Mouse (Mus musculus): ENCODE results near the gene U2surp. TPM values are rescaled to one million over a fixed set of nuclear protein-coding genes. Genes with fewer than 3 reads are reported as not detected.

The U2surp gene
- polyA plus RNA-seq (2012; rRNA removed) = 19.4 and 22.9 TPM in 2 replicates

- DNase-seq (ENCODE audit: low spot score) = peak; percentile 85
Measured at GRCm38 (mm10) chr9:95511472-95512330, at the start of gene U2surp. Gene U2surp (minus strand): TSS chr9:95511996.

- DNase-seq (ENCODE audit: low spot score) = no peak
Measured at GRCm38 (mm10) chr9:95559936-95560735, 48.3 kb upstream of the U2surp start.

- DNase-seq (ENCODE audit: low spot score) = no peak
Measured at GRCm38 (mm10) chr9:95559059-95559935, 47.5 kb upstream of the U2surp start, which contains the start of gene Paqr9. Gene Paqr9 (plus strand): TSS chr9:95559657.

GRCm38 (mm10) chr9:95558726-95559058, 46.9 kb upstream of the U2surp start:
- no peak for DNase-seq (ENCODE audit: low spot score)

GRCm38 (mm10) chr9:95557722-95558121, 45.9 kb upstream of the U2surp start:
- no peak for DNase-seq (ENCODE audit: low spot score)

GRCm38 (mm10) chr9:95556067-95556512, 44.3 kb upstream of the U2surp start:
- DNase-seq (ENCODE audit: low spot score) = no peak

- DNase-seq (ENCODE audit: low spot score) = no peak
Measured at GRCm38 (mm10) chr9:95555233-95555740, 43.5 kb upstream of the U2surp start.

- no peak for DNase-seq (ENCODE audit: low spot score)
Measured at GRCm38 (mm10) chr9:95554231-95555221, 42.7 kb upstream of the U2surp start.

- no peak for DNase-seq (ENCODE audit: low spot score)
Measured at GRCm38 (mm10) chr9:95552175-95552705, 40.4 kb upstream of the U2surp start.

GRCm38 (mm10) chr9:95550856-95551774, 39.3 kb upstream of the U2surp start:
- DNase-seq (ENCODE audit: low spot score) = no peak

- no peak for DNase-seq (ENCODE audit: low spot score)
Measured at GRCm38 (mm10) chr9:95549626-95550411, 38.0 kb upstream of the U2surp start.

- no peak for DNase-seq (ENCODE audit: low spot score)
Measured at GRCm38 (mm10) chr9:95546679-95547078, 34.9 kb upstream of the U2surp start.

GRCm38 (mm10) chr9:95544598-95544997, 32.8 kb upstream of the U2surp start:
- no peak for DNase-seq (ENCODE audit: low spot score)

GRCm38 (mm10) chr9:95542475-95542874, 30.7 kb upstream of the U2surp start:
- DNase-seq (ENCODE audit: low spot score) = no peak

- no peak for DNase-seq (ENCODE audit: low spot score)
Measured at GRCm38 (mm10) chr9:95541650-95542432, 30.0 kb upstream of the U2surp start.

- no peak for DNase-seq (ENCODE audit: low spot score)
Measured at GRCm38 (mm10) chr9:95541208-95541607, 29.4 kb upstream of the U2surp start.

GRCm38 (mm10) chr9:95540487-95540886, 28.7 kb upstream of the U2surp start:
- peak; percentile 29 for DNase-seq (ENCODE audit: low spot score)

Data from urinary bladder, adult 2 months (tissue).